Mouse (Mus musculus) adrenal gland, postnatal 4 days (tissue): ENCODE results near the gene Dhh. TPM values are rescaled to one million over a fixed set of nuclear protein-coding genes. Genes with fewer than 3 reads are reported as not detected.

Experiments
- DNase-seq, 2 experiments: peaks; one replicate each; pipeline ENCODE4 v3.0.0; 2021 to 2022; ENCODE audit warnings: low spot score in 2 of 2, mixed read lengths in 2 of 2
- total RNA-seq, 2 experiments: library from RNA; stranded (reverse); gene quantifications; 2 replicates each; pipeline ENCODE4 v1.2.3; 2021

The Dhh gene
- total RNA-seq, 2 experiments from 2014 or later = 2.1 to 2.9 TPM

DNA sequence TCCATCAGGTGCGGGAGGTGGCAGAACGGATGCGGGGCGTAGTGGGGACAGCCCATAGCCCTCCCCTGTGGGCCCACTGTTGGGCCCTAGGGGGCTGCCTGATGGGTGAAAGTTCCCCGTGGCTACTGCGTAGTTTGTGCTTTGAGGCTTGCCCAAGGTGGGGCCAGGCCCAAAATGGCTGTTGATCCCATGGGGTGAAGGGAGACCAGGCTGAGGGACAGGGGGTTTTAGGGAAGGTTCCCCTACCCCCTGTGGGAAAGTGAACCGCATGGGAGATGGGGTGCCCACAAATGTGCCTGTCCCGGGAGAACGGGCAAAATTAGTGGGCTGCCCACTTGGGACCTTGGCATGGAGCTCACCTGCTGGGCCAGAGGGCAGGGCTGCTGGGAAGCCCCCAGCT, 46.3 kb downstream of the Dhh start:
- no peak for DNase-seq

DNA sequence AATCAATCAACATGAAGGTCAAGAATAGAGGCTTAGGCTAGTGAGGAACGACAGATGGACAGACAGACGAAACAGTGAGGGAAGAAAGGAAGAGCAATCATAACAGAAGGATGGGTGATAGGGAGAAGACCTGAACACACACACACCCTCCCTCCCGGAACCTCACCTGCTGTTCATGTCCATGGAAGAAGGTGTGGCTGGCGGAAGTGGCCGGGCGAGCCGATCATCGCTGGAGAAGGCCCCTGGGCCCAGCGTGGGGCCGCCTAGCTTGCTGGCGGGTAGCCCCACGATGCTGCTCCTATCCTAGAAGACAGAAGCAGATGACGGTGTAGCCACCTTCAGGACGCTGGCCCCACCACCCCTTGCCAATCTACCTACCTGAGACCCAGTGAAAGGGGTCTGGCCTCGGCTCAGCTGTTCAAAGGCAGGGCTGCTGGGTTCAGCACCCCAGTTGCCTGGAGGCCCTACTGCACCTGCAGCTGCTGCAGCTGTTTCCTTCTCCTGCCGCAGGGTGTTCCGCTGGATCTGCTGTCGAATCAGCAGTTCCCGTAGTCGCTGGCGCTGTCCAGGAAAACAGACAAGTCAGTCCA, 47.0 kb downstream of the Dhh start:
- no peak for DNase-seq

DNA sequence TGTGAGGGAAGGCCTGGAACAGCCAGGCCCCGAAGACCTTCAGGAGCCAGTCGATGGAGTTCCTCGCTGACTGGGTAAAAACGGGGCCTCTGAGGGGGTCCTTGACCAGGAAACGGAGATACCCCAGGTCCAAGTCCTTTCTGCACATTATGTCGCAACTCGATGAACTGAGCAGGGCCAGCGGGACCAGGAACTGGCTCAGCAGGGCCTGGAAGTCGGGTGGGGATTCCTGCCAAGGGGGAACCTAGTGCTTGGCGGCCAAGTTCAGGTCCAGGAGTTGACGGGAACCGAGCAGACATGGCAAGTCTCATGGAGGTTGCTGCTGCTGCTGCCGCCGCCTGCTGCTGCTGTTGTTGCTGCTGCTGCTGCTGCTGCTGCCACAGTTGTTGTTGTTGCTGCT, 47.7 kb downstream of the Dhh start:
- DNase-seq = no peak

DNA sequence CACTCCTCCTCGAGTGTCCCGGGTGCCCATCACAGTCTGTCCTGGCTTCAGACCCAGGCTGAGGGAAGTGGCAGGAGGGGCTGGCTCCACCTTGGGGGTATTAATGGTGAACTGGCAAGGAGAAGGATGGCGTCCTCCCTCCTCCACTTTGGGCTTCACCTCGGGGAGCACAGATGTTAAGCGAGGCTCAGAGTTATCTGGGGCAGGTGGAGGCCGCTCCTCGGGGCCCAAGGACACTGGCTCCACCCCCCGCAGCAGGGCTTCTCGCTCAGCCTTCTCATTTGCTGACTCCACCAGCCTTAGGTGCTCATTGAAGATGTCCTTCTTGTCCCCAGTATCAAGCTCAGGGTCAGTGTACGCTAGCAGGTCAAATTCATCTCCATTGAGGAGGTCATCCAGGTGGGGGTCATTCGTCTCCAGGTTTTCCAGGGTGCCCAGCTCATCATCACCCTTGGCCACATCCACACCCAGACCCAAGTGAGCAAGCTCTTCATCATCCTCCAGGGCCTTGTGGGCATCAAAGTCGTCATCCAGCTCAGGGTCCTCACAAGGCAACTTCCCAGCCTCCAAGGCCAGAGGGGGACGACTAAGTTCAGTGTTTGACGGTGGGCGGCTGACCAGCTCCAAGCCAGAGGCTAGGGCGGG, 48.3 kb downstream of the Dhh start:
- no peak for DNase-seq

DNA sequence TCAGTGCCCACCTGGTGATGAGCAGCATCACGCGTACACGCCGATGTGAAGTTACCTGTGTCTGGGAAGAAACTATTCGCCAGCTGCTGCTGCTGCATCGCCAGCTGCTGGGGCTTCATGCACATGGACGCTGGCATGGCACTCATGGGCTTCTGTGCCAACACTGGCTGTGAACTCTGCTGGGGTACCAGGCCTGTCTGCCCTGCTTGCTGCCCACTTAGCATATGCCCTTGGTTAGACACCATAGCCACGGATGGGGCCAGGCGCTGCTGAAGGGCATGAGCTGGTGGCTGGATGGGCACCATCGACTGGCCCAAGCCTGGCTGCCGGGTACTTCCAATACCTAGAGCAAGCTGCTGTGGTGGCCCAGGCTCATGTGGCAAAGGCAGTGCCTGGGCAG, 49.2 kb downstream of the Dhh start:
- DNase-seq = no peak

DNA sequence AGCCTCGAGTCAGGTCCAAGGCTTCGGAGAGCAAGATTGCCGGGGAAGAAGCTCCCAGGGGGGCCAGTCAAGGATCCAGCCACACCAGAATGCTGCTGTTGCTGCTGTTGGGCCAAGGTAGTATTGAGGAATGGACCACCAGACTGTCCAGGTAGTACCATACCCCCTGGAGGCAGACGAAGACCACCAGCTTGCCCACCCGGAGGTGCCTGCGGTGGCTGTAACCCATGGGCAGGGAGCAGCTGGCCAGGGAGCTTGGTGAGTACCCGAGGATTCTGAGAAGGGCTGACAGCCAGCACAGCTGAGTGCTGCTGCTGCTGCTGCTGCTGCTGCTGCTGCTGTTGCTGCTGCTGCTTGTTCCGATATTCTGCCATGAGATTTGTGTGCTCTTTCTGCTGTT, 52.2 kb downstream of the Dhh start:
- no peak for DNase-seq

DNA sequence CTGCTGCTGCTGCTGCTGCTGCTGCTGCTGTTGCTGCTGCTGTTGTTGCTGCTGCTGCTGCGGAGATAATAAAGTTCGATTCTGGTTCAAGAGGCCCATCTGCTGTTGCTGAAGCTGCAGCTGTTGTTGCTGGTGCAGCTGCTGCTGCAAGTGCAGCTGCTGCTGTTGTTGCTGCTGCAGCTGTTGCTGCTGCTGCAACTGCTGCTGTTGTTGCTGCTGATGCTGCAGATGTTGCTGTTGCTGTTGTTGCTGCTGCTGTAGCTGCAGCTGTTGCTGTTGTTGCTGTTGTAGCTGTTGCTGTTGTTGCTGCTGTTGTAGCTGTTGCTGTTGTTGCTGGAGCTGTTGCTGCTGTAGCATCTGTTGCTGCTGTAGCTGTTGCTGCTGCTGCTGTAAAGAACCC, 53.2 kb downstream of the Dhh start:
- DNase-seq = no peak

DNA sequence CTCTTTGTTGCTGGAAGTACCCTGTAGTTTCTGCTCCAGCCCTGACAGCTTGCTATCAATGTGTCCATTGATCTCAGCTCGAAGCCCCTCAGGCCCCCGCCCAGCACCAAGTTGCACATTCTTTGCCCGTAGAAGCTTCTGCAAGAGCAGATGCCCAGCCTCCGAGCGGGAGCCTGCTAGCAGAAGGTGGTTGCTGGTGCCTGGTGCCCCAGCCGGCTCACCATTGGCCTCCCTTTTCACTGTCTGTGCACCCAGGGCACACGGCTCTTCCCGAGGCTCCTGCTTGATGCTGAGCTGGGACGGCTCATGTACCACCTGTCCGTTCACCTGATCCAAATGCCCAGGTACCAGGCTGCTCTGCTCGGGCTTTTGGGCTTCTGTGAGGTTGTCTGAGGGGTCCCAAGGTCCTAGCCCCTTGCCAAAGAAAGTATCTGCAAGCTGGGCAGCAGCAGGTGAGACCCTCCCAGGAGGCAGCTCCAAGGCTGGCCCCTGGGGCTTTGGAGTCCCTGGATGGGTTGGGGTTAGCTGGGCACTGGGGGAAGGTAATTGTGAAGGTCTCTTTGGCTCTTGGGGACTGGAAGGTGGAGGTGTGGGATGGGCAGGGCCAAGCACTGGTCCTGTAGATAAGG, 54.6 kb downstream of the Dhh start:
- no peak for DNase-seq

Other genes starting within 250 kb of the Dhh start
- gene Ddx23, start 235.6 kb downstream of the Dhh start, total RNA-seq = 10 to 100 TPM; 76.4 to 85.9 TPM
- 1 to 10 TPM; 1.1 to 1.9 TPM for gene Rnd1, start 221.1 kb downstream of the Dhh start, total RNA-seq
- under 1 TPM; 0.48 to 0.87 TPM for gene Ccdc65, start 190.3 kb downstream of the Dhh start, total RNA-seq
- gene Fkbp11, start 170.3 kb downstream of the Dhh start, total RNA-seq = 10 to 100 TPM; 15.9 to 19.1 TPM
- 100 to 1,000 TPM; 124 to 135 TPM for gene Arf3, start 135.3 kb downstream of the Dhh start, total RNA-seq
- 1 to 10 TPM in 1 of 2 experiments, under 1 TPM in 1; 0.68 to 1.2 TPM for gene Wnt10b, start 120.4 kb downstream of the Dhh start, total RNA-seq
- gene Wnt1, start 108.7 kb downstream of the Dhh start, total RNA-seq = not detected
- gene Ddn, start 89.0 kb downstream of the Dhh start, total RNA-seq = 1 to 10 TPM in 1 of 2 experiments, under 1 TPM in 1; 0.76 to 4.2 TPM
- 10 to 100 TPM; 66.4 to 68.2 TPM for gene Prkag1, start 67.0 kb downstream of the Dhh start, total RNA-seq
- 10 to 100 TPM; 68.9 to 71.5 TPM for gene Kmt2d, start 27.3 kb downstream of the Dhh start, total RNA-seq
- gene Rhebl1, start 4.0 kb downstream of the Dhh start, total RNA-seq = 1 to 10 TPM; 3.9 to 6.2 TPM
- gene Lmbr1l, start 19.7 kb upstream of the Dhh start, total RNA-seq = 10 to 100 TPM; 41.5 to 45.9 TPM
- gene Tuba1b, start 36.0 kb upstream of the Dhh start, total RNA-seq = 100 to 1,000 TPM; 512 to 526 TPM
- not detected for gene Gm49450, start 55.0 kb upstream of the Dhh start, total RNA-seq
- gene Tuba1a, start 55.2 kb upstream of the Dhh start, total RNA-seq = 100 to 1,000 TPM; 323 to 446 TPM
- 100 to 1,000 TPM; 200 to 217 TPM for gene Tuba1c, start 131.4 kb upstream of the Dhh start, total RNA-seq
- gene Prph, start 156.6 kb upstream of the Dhh start, total RNA-seq = 10 to 100 TPM; 26.7 to 68.4 TPM
- 10 to 100 TPM; 14.5 to 17.1 TPM for gene Troap, start 176.0 kb upstream of the Dhh start, total RNA-seq
- gene C1ql4, start 189.3 kb upstream of the Dhh start, total RNA-seq = under 1 TPM in 1 of 2 experiments, not detected in 1; 0.20 TPM
- gene Dnajc22, start 194.6 kb upstream of the Dhh start, total RNA-seq = 1 to 10 TPM; 3.7 to 6.4 TPM
- 10 to 100 TPM; 30.7 to 34.1 TPM for gene Spats2, start 227.4 kb upstream of the Dhh start, total RNA-seq